Mouse (Mus musculus): ENCODE measurements around the gene Wdsub1.
"Not testable (repeated sequence)": the region's sequence is repeated elsewhere in the genome, so short reads cannot be mapped to it uniquely, and the experiment has no call there.

Wdsub1 gene

DNA sequence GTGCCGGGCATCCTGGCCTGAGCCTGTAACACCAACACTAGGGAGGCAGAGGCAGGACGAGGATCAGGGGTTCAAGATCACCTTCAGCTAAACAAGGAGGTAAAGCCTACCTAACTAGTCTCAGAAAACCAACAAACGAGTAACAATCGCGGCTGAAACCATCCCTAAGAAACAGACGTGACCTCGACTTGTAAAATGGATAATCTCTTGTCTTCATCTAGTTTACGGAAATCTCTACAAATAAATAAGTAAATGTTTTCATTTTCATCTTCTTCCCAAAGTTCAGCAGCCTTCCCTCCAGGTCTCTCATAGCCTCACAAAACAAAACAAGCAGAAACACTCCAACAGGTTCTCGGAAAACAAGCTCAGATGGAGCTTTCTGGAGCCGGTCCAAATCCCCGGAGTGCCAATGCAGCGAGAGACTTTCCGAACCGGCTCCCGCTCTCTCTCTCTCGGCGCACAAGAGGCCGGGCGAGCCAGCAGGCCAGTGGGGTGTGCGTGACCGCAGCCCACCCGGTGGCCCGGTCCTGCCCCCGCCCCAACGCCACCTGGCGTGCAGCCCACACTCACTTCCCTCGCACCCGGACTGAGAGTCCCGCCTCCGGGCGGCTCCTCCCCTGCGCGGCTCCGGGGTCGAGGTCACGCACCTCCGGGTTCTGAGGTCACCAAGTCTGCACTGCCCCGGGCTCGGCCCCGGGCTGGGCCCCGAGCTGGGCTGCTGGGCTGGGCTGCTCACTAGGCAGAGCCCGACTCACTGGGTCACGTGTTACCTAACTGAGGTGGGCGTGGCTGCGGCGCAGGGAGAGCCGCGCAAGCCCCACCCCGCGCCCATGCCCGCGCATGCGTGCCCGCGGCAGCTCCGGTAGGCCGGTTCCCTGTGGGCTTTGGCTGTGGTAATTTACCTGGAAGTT is at the start of gene Wdsub1:
Gene Wdsub1, minus strand, starts transcription at position 761 of the 911 bp plus-strand sequence.
- DNase-seq (ENCODE audit: low spot score), result peak; percentile 95

DNA sequence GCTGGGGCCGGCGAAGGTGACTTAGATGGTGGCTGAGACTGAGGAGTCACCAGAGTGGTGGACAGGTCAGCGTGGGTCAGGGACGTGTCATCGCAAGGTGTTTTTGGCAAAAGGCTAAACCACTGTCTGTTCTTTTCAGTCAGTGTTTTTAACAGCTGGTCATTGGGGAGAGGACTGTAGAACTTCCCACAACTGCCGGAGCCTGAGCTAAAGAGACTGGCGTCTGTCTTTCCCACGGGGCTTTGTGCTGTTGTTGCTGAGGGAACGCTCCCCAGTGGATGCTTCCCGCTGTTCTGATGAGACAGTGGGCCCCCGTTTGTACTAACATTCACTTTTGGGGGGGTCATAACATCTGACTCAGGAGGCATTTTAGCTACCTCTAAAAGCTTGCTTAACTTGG is 31.2 kb upstream of the Wdsub1 start:
- DNase-seq (ENCODE audit: low spot score), result peak; percentile 10

DNA sequence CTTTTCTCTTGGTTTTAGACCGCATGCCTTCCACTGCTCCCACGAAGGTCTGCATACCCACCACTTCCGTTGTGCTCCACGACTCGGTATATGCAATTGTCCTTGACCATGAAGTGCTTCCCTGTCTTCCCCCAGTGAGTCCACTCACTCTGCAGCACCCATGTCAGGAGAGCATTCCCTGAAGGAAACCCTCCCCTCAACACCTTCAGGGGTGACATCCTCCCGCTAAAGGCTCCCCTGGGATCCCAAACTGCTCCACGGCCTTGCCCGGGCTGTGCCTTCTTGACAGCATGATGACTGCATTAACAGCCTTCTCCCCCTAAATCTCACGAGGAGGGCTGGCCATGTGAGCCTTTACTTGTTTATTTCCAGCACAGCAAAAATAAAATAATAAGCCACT is 25.7 kb upstream of the Wdsub1 start:
- no peak for DNase-seq (ENCODE audit: low spot score)

GRCm38 (mm10) chr2:59904007-59904406 is 21.6 kb upstream of the Wdsub1 start:
- DNase-seq (ENCODE audit: low spot score), result no peak

GRCm38 (mm10) chr2:59898666-59899065 is 16.3 kb upstream of the Wdsub1 start:
- DNase-seq (ENCODE audit: low spot score), result no peak

DNA sequence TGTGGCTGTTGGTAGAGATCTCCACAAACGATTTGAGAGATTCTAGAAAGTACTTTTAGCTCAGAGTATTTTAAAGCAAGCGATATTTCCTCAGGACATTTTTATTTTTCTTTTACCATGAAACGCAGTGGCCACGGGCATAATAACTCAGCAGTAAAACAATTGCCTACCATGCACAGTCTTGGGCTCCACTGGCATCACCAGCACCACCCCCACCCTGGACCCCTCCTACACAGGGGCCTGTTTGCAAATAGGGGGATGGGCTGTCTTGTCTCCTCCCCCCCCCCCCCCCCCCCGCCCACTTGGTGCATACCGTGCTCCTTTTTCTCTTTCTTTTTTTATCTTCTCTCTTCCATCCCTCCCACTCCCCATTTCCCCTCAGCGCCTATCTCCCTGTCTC is 15.7 kb upstream of the Wdsub1 start:
- no peak for DNase-seq (ENCODE audit: low spot score)

- no peak for DNase-seq (ENCODE audit: low spot score)
Observed at GRCm38 (mm10) chr2:59896837-59897236, 14.4 kb upstream of the Wdsub1 start.

GRCm38 (mm10) chr2:59896400-59896799 is 14.0 kb upstream of the Wdsub1 start:
- DNase-seq (ENCODE audit: low spot score), result no peak

- DNase-seq (ENCODE audit: low spot score), result no peak
Observed at GRCm38 (mm10) chr2:59889699-59890098, 7.3 kb upstream of the Wdsub1 start.

- DNase-seq (ENCODE audit: low spot score), result no peak
Observed at GRCm38 (mm10) chr2:59882742-59883281, 421 bp upstream of the Wdsub1 start.

DNA sequence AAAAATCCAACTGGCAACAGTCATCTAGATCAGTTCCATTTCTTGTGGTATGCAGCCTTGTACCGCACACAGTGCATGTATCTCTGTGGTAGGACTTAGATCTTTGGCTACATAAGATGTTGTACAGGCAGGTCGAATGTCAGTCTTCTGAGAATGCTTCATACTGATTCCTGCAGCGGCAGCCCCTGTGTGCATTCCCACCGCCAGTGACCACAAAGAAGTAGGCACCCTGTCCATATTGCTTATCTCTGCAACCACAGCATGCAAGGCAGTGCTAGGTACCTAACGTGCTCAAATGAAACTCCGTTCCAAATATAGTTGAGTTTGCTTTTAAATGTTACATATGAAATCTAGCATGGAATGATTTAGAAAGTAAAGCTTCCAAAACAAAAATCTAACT is 987 bp downstream of the Wdsub1 start:
- DNase-seq (ENCODE audit: low spot score), result no peak

DNA sequence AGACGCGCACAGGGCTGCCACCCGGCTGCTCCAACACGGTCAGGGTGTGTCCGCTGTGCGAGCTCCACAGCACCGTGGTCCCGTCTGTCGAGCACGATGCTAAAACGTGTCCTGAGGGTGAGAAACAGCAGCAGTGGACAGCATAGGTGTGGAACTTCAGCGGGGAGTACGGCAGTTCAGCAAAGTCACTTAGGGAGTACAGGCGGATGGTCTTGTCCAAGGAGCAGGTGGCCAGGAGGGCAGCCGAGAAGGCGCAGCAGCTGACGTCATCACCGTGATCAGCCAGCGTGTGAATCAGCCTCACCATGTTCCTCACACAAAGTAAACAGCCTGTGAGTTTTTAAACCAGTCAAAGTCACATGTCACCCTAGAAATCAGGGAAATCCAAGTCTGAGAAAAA is 4.2 kb downstream of the Wdsub1 start:
- no peak for DNase-seq (ENCODE audit: low spot score)

DNA sequence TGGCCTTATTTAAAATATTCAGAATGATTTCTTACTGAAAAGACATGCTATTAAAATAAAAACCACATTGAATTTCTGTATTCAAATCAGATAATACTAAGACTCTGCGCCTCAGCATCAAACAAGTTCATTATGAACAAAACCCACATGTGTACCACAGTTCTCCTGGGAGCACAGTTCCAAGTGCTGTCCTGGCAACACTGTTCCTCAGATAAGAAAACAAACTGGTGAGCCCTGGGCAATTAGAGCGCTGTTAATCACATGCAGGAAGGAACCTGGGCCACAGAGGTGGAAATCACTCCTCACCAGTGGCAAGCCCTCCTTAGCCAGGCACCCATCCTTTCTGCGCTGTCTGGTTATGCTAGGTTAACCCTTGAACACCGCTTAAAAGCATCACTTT is 5.1 kb downstream of the Wdsub1 start:
- no peak for DNase-seq (ENCODE audit: low spot score)

DNA sequence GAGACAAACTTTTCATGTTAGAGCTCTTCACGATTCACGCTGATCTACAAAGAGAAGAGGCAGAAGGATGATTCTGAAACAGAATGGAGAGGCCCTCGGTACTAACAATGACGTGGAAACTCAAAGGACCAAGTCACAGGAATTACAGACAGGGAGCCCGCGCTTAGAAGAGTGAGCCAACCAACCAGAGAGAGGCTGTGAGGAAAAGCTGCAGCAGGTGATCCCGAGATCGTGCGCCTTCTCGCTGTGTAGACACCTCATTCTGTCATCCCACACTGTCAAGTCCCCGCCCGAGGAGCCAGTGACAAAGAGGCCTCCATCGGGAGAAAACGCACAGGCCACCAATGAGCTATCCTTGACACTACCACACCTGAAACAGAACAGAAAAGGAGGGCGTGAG is 5.9 kb downstream of the Wdsub1 start:
- no peak for DNase-seq (ENCODE audit: low spot score)

- DNase-seq (ENCODE audit: low spot score), result no peak
Observed at GRCm38 (mm10) chr2:59870526-59870925, 11.9 kb downstream of the Wdsub1 start.

GRCm38 (mm10) chr2:59862618-59863017 is 19.8 kb downstream of the Wdsub1 start:
- no peak for DNase-seq (ENCODE audit: low spot score)

GRCm38 (mm10) chr2:59854363-59854762 is 28.0 kb downstream of the Wdsub1 start:
- no peak for DNase-seq (ENCODE audit: low spot score)

GRCm38 (mm10) chr2:59853543-59853942 is 28.8 kb downstream of the Wdsub1 start:
- no peak for DNase-seq (ENCODE audit: low spot score)

GRCm38 (mm10) chr2:59852916-59853315 is 29.5 kb downstream of the Wdsub1 start:
- DNase-seq (ENCODE audit: low spot score), result no peak

DNA sequence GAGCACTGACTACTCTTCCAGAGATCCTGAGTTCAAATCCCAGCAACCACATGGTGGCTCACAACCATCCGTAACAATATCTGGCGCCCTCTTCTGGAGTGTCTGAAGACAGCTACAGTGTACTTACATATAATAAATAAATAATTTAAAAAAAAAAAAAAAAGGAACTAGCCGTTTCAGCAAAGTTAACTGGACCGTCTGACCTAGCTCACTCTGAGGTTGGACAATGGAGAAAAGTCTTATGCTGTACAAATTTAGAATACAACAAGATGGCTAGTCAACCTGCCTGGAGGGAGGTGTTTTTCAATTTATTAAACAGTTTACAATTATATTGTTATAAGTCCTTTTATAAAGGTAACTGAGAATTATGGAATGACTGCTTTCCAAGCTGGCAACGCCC is 30.5 kb downstream of the Wdsub1 start:
- not testable (repeated sequence) for DNase-seq (ENCODE audit: low spot score)

DNA sequence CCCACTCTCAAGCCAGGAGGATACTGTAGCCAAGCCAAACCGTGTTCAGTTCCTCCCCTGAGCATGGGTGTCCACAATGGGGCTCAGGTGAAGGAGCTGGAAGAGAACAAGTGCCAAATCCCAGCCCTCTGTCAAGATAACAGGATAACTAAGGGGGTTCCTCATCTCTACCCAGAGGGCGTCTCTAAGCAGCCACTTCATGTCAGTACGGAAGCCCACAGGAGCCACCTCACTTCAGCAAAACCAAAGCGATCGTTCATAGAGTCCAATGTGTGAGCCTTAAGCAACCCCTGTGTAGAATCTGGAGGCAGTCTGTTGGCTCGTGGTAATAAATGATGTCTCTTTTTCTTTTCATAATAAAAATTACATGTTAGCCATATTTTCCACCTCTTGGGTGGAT is 38.5 kb downstream of the Wdsub1 start:
- no peak for DNase-seq (ENCODE audit: low spot score)

GRCm38 (mm10) chr2:59843156-59843555 is 39.2 kb downstream of the Wdsub1 start:
- DNase-seq (ENCODE audit: low spot score), result no peak

- no peak for DNase-seq (ENCODE audit: low spot score)
Observed at GRCm38 (mm10) chr2:59842556-59843008, 39.8 kb downstream of the Wdsub1 start.

DNA sequence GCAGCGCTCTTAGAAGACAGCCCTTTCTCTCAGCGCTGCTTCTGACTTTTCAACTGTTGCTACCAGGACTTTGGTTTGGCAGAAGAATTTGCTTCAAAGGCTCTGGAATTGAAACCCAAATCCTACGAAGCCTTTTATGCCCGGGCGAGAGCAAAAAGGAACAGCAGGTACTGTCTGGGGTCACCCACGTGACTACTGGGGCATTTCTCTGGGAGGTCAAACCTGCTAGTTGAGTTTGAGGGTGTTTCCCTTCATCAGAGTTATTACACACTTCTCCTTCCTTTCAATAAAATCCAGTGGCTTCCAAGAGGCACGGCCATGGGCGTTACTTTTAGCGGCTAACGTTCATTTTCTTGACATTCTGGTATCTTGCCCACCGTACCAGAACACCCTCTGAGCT is 40.4 kb downstream of the Wdsub1 start:
- no peak for DNase-seq (ENCODE audit: low spot score)
